Comparison of ENCODE assay signal across 8 mouse cellular contexts in the genomic region with DNA sequence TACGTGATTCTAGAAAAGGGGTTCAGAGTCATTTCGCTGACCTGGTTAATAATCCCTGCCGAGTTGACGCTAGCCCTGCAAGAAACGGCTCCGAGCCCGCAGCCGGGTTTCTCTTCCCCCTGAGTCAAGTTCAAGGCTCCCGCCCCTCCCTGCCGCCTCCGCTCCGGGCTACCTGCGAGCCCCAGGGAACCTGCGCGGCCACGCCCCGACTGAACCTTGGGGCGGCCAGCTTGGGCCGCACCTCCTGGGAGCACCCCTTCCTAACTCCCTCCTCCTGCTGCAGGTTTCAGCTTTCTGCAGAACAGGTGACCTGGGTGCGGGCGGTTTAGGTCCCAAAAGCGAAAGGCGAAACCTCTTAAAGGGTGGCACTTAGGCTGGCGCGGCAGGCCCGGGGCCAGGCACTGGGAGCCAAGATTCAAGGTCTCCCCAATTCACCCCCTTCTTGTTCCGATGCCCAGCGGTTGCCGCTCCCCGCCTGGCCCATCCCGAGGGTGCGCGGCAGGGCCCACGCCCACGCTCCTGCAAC. TPM values are rescaled to one million over a fixed set of nuclear protein-coding genes. Genes with fewer than 3 reads are reported as not detected.
DNase-seq lines count a peak whose midpoint lies in the region; ATAC-seq lines count a peak whose summit lies in the region.

No protein-coding gene starts in this region.

- peaks cover 18% of the 10 kb centered on the region for H3K4me1 ChIP-seq in forebrain, embryonic 16.5 days (replicated peaks; ENCODE audit: control insufficient read depth, insufficient read depth, low read length)
- peaks cover 31% of the 10 kb centered on the region for H3K4me1 ChIP-seq in kidney, embryonic 15.5 days

- H3K27me3 ChIP-seq in forebrain, embryonic 16.5 days (replicated peaks; ENCODE audit: control insufficient read depth, insufficient read depth, low read length): peaks cover 8% of the 10 kb centered on the region; the same call in 1 of the 2 replicates
- H3K27me3 ChIP-seq in kidney, embryonic 15.5 days: peaks cover 46% of the 10 kb centered on the region

- ATAC-seq in forebrain, embryonic 16.5 days: no peak
- ATAC-seq in kidney, embryonic 15.5 days (replicated peaks; ENCODE audit: low FRiP score): peak; percentile 23; the same call in 1 of the 2 replicates

- no peaks in the 10 kb centered on the region for H3K36me3 ChIP-seq in forebrain, embryonic 16.5 days (ENCODE audit: control insufficient read depth, insufficient read depth)
- no peaks in the 10 kb centered on the region for H3K36me3 ChIP-seq in kidney, embryonic 15.5 days

- H3K9me3 ChIP-seq in forebrain, embryonic 16.5 days (ENCODE audit: control insufficient read depth, low read length): no peaks in the 10 kb centered on the region
- H3K9me3 ChIP-seq in kidney, embryonic 15.5 days (replicated peaks): no peaks in the 10 kb centered on the region

- DNase-seq in heart, adult 18-20 months: peak; percentile 18 to 19
- DNase-seq in heart, adult 9 months (ENCODE audit: low spot score in 2 of 2): no peak
- DNase-seq in c-Kit-positive CD71-positive TER-119-negative erythroid progenitor cells, embryonic 14.5 days (ENCODE audit: low read depth): peak; percentile 58
- DNase-seq in lung, postnatal 14 days: peak; percentile 56
- peak; percentile 44 for DNase-seq in retina, embryonic 14.5 days (ENCODE audit: low spot score)
- DNase-seq in yolk sac, embryonic 10.5 days (ENCODE audit: low spot score): peak; percentile 22

- WGBS in forebrain, embryonic 16.5 days: 1% methylated on average over 34 of the region's 35 CpGs
- 1% methylated on average over 35 of the region's 35 CpGs for WGBS in kidney, embryonic 15.5 days

- H3K9ac ChIP-seq in forebrain, embryonic 16.5 days (replicated peaks; ENCODE audit: low read depth, low read length): peak overlapping the region; percentile 59
- H3K9ac ChIP-seq in kidney, embryonic 15.5 days: peak overlapping the region; percentile 66

- H3K4me2 ChIP-seq in forebrain, embryonic 16.5 days (ENCODE audit: low read length): peak overlapping the region; percentile 96
- peak overlapping the region; percentile 87 for H3K4me2 ChIP-seq in kidney, embryonic 15.5 days

- peak overlapping the region; percentile 56 for H3K4me3 ChIP-seq in forebrain, embryonic 16.5 days (replicated peaks; ENCODE audit: low read length)
- H3K4me3 ChIP-seq in kidney, embryonic 15.5 days (replicated peaks): peak overlapping the region; percentile 77

- H3K27ac ChIP-seq in forebrain, embryonic 16.5 days (ENCODE audit: low read length): no peak overlapping the region
- peak overlapping the region; percentile 68 for H3K27ac ChIP-seq in kidney, embryonic 15.5 days

RNA-seq across cellular contexts. Expression of a gene that starts 1.8 kb away (rescaled TPM):
- under 1 TPM; 0.07 to 0.21 TPM for total RNA-seq in heart, adult 18-20 months (2021)
- polyA plus RNA-seq in forebrain, embryonic 16.5 days (2015; fragmentation: Nextera tagmentation; extraction: Ambion mirVana): 3.0 and 3.6 TPM in 2 replicates
- polyA plus RNA-seq in kidney, embryonic 15.5 days (2015; fragmentation: Nextera tagmentation; extraction: Ambion mirVana): 5.2 and 5.5 TPM in 2 replicates

Comparison
In these comparisons a context has a peak if more than half of its experiments do, and no peak if none do; other contexts are left out.
1. DNase-seq: peak in heart, adult 18-20 months (2 of 2), c-Kit-positive CD71-positive TER-119-negative erythroid progenitor cells, embryonic 14.5 days (single experiment), lung, postnatal 14 days (single experiment), retina, embryonic 14.5 days (single experiment) and yolk sac, embryonic 10.5 days (single experiment); none in heart, adult 9 months (0 of 2).